8 mouse cellular contexts compared by ENCODE assay signal in the genomic region with DNA sequence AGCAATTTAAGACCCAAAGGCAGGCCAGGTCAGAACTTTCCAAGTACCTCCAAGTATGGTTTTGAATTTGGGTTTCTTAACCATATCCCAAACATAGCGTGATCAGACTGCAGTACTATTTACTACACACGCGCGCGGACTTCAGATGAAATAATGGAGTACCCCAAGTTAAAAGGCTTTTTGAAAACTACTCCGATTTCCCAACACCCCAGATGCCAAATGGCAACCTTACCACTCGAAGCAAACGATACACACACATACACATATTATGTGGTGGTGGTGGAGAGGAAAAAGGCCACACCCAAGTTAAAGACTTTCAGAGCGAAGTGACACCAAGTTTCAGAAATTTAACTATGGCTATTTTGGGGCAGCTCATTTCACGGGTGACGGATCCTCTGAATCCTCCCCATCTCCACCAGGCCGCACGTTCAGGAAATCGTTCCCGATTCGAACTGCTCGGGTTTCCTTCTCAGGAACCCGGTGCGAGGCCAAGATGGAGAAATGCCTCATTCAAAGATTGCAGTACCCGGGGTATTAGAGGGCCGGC. TPM values are rescaled to one million over a fixed set of nuclear protein-coding genes. Genes with fewer than 3 reads are reported as not detected.
A peak's percentile ranks its signal among the peaks of the same experiment; 100 is the strongest.
DNase-seq lines count a peak whose midpoint lies in the region; ATAC-seq and TF ChIP-seq lines count a peak whose summit lies in the region.

No protein-coding gene starts in this region.

- no peaks in the 10 kb centered on the region for H3K27me3 ChIP-seq in testis, adult 2 months (ENCODE audit: control insufficient read depth, insufficient read depth, low read length)
- H3K27me3 ChIP-seq in heart, embryonic 16.5 days (ENCODE audit: control insufficient read depth, insufficient read depth, low read length), result no peaks in the 10 kb centered on the region

- peak overlapping the region; percentile 94 for H3K9ac ChIP-seq in heart, embryonic 16.5 days (ENCODE audit: low read length)

- no peaks in the 10 kb centered on the region for H3K9me3 ChIP-seq in heart, embryonic 16.5 days (replicated peaks; ENCODE audit: control insufficient read depth, low read length)

- WGBS in heart, embryonic 16.5 days, result 2% methylated on average over 21 of the region's 21 CpGs

- peak overlapping the region; percentile 93 for H3K4me2 ChIP-seq in heart, embryonic 16.5 days (ENCODE audit: low read depth, low read length)

- no peaks in the 10 kb centered on the region for H3K36me3 ChIP-seq in testis, adult 2 months (ENCODE audit: control insufficient read depth, insufficient read depth, low read length)
- no peaks in the 10 kb centered on the region for H3K36me3 ChIP-seq in heart, embryonic 16.5 days (ENCODE audit: control insufficient read depth, insufficient read depth)

- peak overlapping the region; percentile 91 for H3K4me3 ChIP-seq in testis, adult 2 months (ENCODE audit: control insufficient read depth, low read depth, low read length)
- H3K4me3 ChIP-seq in heart, embryonic 16.5 days (ENCODE audit: low read length), result peak overlapping the region; percentile 80

- H3K27ac ChIP-seq in testis, adult 2 months (ENCODE audit: control insufficient read depth, insufficient read depth, low read depth, low read length), result peak overlapping the region; percentile 89
- peak overlapping the region; percentile 76 for H3K27ac ChIP-seq in heart, embryonic 16.5 days (ENCODE audit: low read length)

- no peak for ATAC-seq in heart, embryonic 16.5 days (replicated peaks; ENCODE audit: extremely low read depth, insufficient read depth, low FRiP score)

- no peak; the same call in 1 of the 2 replicates for TF ChIP-seq POLR2A in testis, adult 2 months (IDR thresholded peaks at IDR 0.05; ENCODE audit: control insufficient read depth, low read depth, low read length)

- no peak for TF ChIP-seq CTCF in testis, adult 2 months (IDR thresholded peaks at IDR 0.05; ENCODE audit: control insufficient read depth, insufficient read depth, insufficient replicate concordance, low read depth, low read length)

- DNase-seq in cerebellum, adult 9-10 months, result peak; percentile 15
- no peak for DNase-seq in cerebellum, adult 11 months
- no peak for DNase-seq in testis, postnatal 10 days (ENCODE audit: low spot score)
- DNase-seq in lung, postnatal 25 days (ENCODE audit: low spot score), result peak; percentile 16
- no peak for DNase-seq in left cerebral cortex, adult 9 months (ENCODE audit: low spot score in 2 of 2)
- DNase-seq in cerebellum, adult 8-10 months, result no peak

- H3K4me1 ChIP-seq in testis, adult 2 months (ENCODE audit: control insufficient read depth, insufficient read depth, low read length), result no peaks in the 10 kb centered on the region; the same call in 1 of the 2 replicates
- H3K4me1 ChIP-seq in heart, embryonic 16.5 days (ENCODE audit: control insufficient read depth, insufficient read depth, low read length), result peaks cover 7% of the 10 kb centered on the region; the same call in 1 of the 2 replicates

RNA-seq across cellular contexts. Expression of a gene that starts 0.9 kb away (rescaled TPM):
- polyA plus RNA-seq in testis, adult 2 months (2012; rRNA removed), result 14.4 and 18.2 TPM in 2 replicates
- polyA plus RNA-seq in heart, embryonic 16.5 days (2015; fragmentation: Nextera tagmentation; extraction: Ambion mirVana), result 88.1 and 90.9 TPM in 2 replicates

Comparison
In these comparisons a context has a peak if more than half of its experiments do, and no peak if none do; other contexts are left out.
1. DNase-seq: peak in cerebellum, adult 9-10 months (single experiment) and lung, postnatal 25 days (single experiment); none in cerebellum, adult 11 months (single experiment), testis, postnatal 10 days (single experiment), left cerebral cortex, adult 9 months (0 of 2) and cerebellum, adult 8-10 months (single experiment).